Mouse (Mus musculus) adrenal gland, adult 18-20 months (tissue): ENCODE data around the gene Rnf123. TPM values are rescaled to one million over a fixed set of nuclear protein-coding genes. Genes with fewer than 3 reads are reported as not detected.

Experiments used
- DNase-seq, 2 experiments: peaks; one replicate each; pipeline ENCODE4 v3.0.0; 2021 to 2022; ENCODE audit warnings: low spot score in 2 of 2
- long read RNA-seq, 2 experiments: library from polyadenylated mRNA; stranded (forward); transcript quantifications; one replicate each; pipeline ENCODE4 v2.0.0; 2021
- total RNA-seq, 2 experiments: library from RNA; stranded (reverse); gene quantifications; 1 replicate in 1 of 2; 2 replicates in 1 of 2; pipeline ENCODE4 v1.2.3; 2021

Gene Rnf123
- total RNA-seq = 10 to 100 TPM; 54.0 to 63.2 TPM
- long read RNA-seq, experiment 1, full-length matches to known transcripts = 15 of 54 reads
- long read RNA-seq, experiment 1, partial matches to known transcripts = 13 of 54 reads
- long read RNA-seq, experiment 1, other reads (novel, unspliced or antisense) = 26 of 54 reads
- long read RNA-seq, experiment 2, full-length matches to known transcripts = 5 of 33 reads
- long read RNA-seq, experiment 2, partial matches to known transcripts = 19 of 33 reads
- long read RNA-seq, experiment 2, other reads (novel, unspliced or antisense) = 9 of 33 reads

- no peak for DNase-seq
Measured at GRCm38 (mm10) chr9:108082988-108083431, at the start of gene Rnf123. Rnf123 (minus strand) TSS chr9:108083346.

- DNase-seq = no peak
Measured at GRCm38 (mm10) chr9:108132373-108132772, 49.2 kb upstream of the Rnf123 start.

- no peak for DNase-seq
Measured at GRCm38 (mm10) chr9:108131502-108131901, 48.4 kb upstream of the Rnf123 start.

GRCm38 (mm10) chr9:108129042-108129948 is 46.1 kb upstream of the Rnf123 start:
- no peak for DNase-seq

DNA sequence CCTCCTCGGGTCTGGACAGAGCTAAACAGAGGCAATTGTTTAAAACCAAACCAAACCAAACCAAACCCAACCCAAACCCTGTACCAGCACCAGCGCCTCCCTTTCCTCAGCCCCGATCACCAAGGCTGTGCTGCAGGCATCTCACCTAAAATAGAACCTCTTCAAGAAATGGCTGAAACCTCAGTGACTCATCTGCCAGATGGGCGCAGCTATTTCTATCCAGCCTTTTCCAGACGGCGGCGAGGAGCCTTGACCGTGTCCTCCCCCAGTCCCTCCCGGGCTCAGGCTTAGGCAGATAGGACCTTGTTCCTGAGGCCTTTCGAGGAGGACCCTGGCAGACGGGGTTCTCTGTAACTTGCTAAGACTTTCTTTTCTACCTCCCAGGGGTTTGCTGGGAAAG is 45.1 kb upstream of the Rnf123 start:
- no peak for DNase-seq

- DNase-seq = no peak
Measured at GRCm38 (mm10) chr9:108126436-108127180, 43.5 kb upstream of the Rnf123 start.

GRCm38 (mm10) chr9:108125731-108126130 is 42.6 kb upstream of the Rnf123 start:
- DNase-seq = no peak

DNA sequence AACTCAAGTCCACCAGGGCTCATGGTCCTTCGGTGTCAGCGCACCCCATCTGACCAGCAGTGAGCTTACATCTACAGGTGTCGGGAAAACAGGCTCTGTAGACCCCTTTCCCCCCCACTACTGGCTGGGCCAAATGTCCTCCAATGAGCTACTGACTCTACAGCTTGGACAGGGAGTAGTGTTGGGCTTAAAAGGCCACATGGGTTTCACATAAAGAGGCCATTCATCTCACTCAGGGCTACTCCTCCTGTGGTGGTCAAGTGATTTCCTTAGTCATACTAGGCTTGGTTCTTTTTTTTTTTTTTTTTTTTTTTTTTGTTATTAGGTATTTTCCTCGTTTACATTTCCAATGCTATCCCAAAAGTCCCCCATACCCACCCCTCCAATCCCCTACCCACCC is 40.8 kb upstream of the Rnf123 start:
- DNase-seq = no peak

GRCm38 (mm10) chr9:108121170-108121969 is 38.2 kb upstream of the Rnf123 start:
- DNase-seq = peak in 1 of 2 experiments; percentile 56

DNA sequence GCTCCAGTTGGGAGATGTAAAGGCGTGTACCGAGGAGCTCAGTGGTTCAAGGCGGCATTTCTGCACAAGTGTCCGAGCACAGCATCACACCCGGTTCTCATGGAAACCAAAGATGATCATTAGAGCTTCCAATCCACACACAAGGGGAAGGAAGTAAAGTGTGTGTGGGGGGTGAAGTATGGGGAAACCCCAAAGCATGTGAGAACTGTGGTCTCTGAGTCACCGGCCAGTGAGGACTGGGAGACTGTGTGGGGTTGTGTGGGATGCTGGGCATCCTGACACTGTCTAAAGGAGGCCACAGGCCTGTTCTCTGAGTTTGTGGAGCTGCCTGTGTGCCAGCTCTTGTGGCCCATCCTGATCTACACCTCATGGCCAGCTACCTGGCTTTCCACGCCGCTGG is 37.5 kb upstream of the Rnf123 start:
- no peak for DNase-seq

- DNase-seq = no peak
Measured at GRCm38 (mm10) chr9:108119891-108120411, 36.8 kb upstream of the Rnf123 start.

DNA sequence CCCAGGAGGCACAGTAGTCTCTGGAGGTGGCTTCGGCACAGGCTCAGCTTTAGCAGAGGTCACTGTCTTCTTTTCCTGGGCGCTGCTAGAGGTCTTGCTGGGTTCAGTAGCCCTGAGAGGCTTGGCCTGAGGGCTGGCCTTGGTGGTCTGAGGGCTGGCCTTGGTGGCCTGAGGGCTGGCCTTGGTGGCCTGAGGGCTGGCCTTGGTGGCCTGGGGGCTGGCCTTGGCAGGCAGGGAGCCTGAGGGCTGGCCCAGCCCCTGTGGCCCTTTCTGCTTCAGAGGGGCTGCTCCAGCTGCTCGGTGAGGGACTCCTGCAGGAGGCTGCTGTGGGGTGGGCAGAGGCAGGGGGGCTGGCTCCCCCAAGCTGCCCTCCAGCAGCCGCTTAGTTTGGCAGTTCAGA is 34.0 kb upstream of the Rnf123 start:
- peak in 1 of 2 experiments; percentile 68 for DNase-seq

DNA sequence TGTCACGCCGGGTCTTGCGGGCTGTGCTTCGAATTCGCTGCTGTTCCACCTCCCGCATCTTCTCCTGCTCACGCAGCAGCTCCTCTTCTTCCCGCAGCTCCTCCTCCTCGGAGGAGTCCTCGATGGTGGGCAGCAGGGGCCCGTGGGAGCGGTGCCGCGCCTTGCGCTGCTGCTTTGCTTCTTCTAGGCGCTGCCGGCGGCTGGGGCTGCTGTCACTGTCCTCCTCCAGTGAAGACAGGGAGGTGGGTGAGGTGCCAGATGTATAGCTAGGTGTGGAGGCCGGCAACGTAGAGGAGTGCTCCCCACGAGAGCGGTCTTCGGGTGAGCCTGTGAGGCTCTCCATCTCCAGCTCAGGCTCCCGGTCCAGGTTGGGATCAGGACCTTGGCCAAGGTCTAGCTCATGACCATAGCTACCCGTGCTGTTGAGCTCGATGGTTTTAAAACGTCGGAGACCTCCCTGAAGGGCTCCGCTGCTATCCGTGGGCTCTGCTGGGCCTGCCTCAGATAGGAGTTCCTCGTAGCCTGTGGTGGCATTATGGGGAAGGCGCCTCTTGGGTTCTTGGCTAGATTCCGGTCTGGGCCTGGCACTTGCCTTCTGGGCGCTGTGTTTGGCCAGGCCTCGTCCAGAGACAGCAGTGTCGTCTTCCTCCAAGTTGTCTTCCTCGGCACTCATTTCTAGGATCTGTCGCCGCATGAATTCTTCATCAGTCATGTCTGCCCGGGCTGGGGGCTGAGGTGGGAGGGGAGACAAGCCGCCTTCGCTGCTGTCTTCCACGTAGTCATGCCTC is 32.3 kb upstream of the Rnf123 start:
- DNase-seq = no peak

DNA sequence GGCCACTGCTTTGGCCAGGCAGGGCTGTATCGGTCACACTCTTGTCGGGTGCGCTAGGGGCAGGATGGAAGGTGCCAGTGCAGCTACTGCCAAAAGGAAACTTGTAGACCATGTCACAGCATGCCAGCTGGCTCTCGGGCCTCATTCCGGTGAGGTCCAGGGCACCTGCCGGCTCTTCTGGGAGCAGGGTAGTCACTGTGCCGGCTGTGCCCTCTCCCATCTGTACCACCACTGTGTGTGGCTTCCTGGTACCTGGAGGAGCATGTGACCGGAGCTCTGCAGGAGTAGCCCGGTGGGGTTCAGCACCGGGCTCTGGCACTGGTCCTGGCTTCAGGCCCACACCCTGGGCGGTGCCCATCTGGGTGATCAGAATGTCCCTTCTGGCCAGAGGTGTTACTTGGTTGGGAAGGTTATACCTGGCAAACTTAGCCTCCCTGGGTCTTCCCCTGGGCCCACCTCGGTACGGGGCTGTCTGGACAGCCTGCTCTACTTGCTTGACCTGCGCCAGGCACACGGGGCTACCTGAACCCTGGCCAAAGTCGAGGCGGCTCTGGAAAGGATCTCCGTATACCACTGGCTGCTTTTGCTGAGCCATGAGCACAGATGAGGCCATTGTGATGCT is 29.7 kb upstream of the Rnf123 start:
- DNase-seq = no peak

GRCm38 (mm10) chr9:108111593-108112121 is 28.5 kb upstream of the Rnf123 start:
- DNase-seq = no peak

DNA sequence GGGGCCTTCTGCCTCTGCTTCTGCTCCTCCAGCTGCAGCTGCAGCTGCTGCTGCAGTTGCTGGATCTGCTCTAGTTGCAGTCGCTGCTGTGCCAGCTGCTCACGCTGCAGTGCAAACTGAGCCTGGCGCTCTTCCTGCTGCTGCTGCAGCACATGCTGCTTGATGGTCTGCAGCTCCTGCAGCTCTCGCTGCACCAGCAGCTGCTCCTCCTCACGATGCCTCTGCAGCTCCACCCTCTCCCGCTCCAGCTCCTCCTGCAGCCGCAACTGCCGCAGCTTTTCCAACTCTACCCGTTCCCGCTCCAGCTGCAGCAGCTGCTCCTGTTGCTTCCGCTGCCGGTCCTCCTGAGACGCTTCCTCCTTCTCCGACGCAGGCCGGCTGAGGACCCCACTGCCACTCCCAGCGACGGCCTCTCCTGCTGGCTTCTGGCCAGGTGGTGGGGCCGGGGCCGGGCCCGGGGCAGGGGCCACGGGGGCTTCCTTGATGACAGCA is 28.0 kb upstream of the Rnf123 start:
- no peak for DNase-seq

DNA sequence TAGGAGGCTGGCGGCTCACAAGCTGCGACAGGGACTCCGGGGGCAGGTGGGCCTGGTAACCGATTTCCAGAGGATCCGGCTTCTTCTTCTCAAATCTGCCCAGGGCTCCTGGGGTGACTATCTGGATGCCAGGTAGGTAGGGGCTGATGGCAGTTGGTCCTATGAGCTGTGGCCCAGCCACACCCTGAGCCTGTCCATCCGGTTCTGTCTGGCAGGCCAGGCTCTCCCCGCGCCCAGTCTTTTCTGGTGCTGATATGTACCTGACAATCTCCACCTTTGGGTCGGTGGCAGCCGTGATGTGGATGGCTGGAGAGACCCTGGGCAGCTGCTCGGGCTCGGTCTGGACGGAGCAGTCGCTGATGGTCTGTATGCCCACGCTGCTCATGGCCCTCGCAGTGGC is 27.0 kb upstream of the Rnf123 start:
- no peak for DNase-seq

GRCm38 (mm10) chr9:108107867-108108266 is 24.7 kb upstream of the Rnf123 start:
- DNase-seq = no peak

- no peak for DNase-seq
Measured at GRCm38 (mm10) chr9:108106090-108106489, 22.9 kb upstream of the Rnf123 start.
